Mouse (Mus musculus): ENCODE measurements at regions not wholly inside any gene's neighbourhood (a gene's known extent, or its start where the extent isn't known, plus 50 kb on each side); places are given as distances from the start of the nearest gene placed in this dataset.
"Not testable (repeated sequence)": the region's sequence is repeated elsewhere in the genome, so short reads cannot be mapped to it uniquely, and the experiment has no call there.

DNA sequence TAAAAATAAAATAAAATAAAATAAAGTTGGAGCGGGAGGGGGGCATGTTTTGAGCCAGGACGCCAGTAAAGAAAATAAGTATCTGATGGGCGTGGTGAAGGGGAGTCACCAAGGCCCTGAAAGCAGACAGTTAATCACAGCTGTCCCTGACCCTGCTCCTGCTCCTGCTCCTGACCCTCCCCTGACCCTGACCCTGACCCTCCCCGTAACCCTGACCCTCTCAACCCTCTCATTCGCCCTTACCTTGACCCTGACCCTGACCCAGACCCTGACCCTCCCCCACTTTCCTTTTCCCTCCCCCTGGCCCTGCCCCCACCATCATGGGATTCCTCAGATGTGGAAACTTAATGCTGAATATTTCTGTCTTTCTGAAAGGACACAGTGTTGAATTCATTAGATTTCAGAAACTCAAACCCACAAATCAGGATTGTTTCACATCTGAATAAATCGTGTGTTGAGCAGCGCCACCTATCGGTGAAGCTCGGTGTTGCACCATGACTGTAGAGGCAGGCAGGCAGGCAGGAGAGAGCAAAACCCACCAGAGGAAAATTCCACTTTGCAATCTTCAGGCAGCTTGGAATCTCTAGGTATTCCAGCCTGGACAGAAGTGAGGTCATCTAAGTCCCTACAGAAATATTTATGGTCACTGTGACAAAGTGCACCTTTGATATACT is 145.9 kb upstream of the Rhobtb1 start:
- no peak overlapping the region for H3K9ac ChIP-seq (ENCODE audit: low read length)
- no peaks in the 10 kb centered on the region for H3K36me3 ChIP-seq (ENCODE audit: control insufficient read depth, insufficient read depth, low read length)
- H3K4me1 ChIP-seq (replicated peaks; ENCODE audit: control insufficient read depth, insufficient read depth, low read length), result no peaks in the 10 kb centered on the region
- peak; percentile 88 for DNase-seq (ENCODE audit: low spot score)
- H3K9me3 ChIP-seq (ENCODE audit: control insufficient read depth, low read length), result no peaks in the 10 kb centered on the region
- no peak overlapping the region for H3K4me2 ChIP-seq (ENCODE audit: low read depth, low read length, severe bottlenecking)
- H3K27ac ChIP-seq (ENCODE audit: low read depth, low read length), result no peak overlapping the region
- H3K27me3 ChIP-seq (ENCODE audit: control insufficient read depth, insufficient read depth, low read length), result no peaks in the 10 kb centered on the region
- ATAC-seq (replicated peaks; ENCODE audit: low FRiP score), result peak; percentile 30; the same call in 1 of the 2 replicates
- no peak overlapping the region for H3K4me3 ChIP-seq (ENCODE audit: low read depth, low read length)
- WGBS, result 51% methylated on average over 9 of the region's 9 CpGs

DNA sequence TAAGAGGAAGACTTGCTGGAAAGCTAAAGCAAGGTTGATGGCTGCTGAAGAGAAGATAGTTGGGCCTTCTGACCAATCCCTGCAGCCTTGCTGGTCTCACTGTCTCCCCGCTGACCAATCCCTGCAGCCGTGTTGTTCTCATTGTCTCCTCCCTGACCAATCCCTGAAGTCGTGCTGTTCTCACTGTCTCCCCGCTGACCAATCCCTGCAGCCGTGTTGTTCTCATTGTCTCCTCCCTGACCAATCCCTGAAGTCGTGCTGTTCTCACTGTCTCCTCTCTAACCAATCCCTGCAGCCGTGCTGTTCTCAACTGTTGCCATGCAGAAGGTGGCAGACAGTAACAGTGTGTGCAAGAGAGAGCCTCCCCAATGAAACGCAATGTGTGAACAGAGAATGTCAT is 142.6 kb upstream of the Rhobtb1 start:
- H3K9me3 ChIP-seq (ENCODE audit: control insufficient read depth, low read length); H3K36me3 ChIP-seq (ENCODE audit: control insufficient read depth, insufficient read depth, low read length); H3K27me3 ChIP-seq (ENCODE audit: control insufficient read depth, insufficient read depth, low read length); DNase-seq (ENCODE audit: low spot score); H3K4me1 ChIP-seq (replicated peaks; ENCODE audit: control insufficient read depth, insufficient read depth, low read length); H3K9ac ChIP-seq (ENCODE audit: low read length); H3K4me3 ChIP-seq (ENCODE audit: low read depth, low read length); ATAC-seq (replicated peaks; ENCODE audit: low FRiP score); H3K4me2 ChIP-seq (ENCODE audit: low read depth, low read length, severe bottlenecking); H3K27ac ChIP-seq (ENCODE audit: low read depth, low read length): not testable (repeated sequence)
- WGBS, result 86% methylated on average over 8 of the region's 8 CpGs

DNA sequence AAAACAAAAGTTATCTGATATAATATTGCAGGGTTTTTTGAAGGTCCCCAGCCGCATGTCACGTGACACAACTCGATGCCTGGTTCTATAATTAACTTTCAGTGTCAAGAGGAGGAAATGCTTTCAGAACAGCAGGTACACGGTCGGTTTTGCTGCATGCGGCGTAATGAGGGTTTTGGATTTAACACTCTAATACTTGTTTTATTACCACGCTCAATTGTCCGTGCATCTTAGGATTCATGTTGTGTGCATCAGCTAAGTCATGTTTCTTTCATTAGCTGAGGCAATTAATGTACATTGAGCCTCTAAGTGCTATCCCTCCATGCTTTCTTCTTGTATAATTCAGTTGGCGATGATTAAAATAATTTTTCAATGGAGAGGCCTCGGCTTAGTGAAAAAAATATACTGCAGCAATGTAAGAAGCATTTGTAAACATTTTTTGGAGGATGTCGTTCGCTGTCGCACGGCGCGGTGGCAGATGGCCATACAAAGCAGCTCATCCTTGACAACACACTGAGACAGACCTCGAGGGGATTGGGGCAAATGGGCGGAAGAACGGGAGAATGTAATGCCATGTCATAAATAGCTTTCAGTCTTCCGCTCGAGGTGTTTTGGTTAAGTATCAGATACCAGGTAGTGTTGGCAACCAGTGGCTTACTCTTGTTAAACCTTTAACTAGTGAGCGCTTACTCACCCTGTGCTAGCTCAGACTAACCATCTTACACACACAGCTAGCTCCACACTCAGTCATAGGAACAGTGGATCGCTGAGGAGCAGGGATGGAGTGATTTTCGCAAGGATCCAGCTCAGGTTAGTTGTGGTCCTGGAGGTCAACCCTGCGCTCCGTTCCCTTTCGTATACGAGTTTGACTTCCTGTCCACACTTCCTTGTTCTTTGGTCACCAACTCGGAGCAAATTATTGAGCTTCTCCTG is 130.2 kb upstream of the Rhobtb1 start:
- Histone ChIP-seq H3K9ac (ENCODE audit: low read length) (no peak overlapping the region), H3K27me3 (ENCODE audit: control insufficient read depth, insufficient read depth, low read length) (no peaks in the 10 kb centered on the region), H3K36me3 (ENCODE audit: control insufficient read depth, insufficient read depth, low read length) (no peaks in the 10 kb centered on the region), H3K4me1 (replicated peaks; ENCODE audit: control insufficient read depth, insufficient read depth, low read length) (no peaks in the 10 kb centered on the region), H3K4me3 (ENCODE audit: low read depth, low read length) (no peak overlapping the region), H3K4me2 (ENCODE audit: low read depth, low read length, severe bottlenecking) (no peak overlapping the region), H3K9me3 (ENCODE audit: control insufficient read depth, low read length) (no peaks in the 10 kb centered on the region), H3K27ac (ENCODE audit: low read depth, low read length) (no peak overlapping the region)
- ATAC-seq (replicated peaks; ENCODE audit: low FRiP score) (no peak), DNase-seq (ENCODE audit: low spot score) (no peak)
- 87% methylated on average over 30 of the region's 30 CpGs for WGBS

DNA sequence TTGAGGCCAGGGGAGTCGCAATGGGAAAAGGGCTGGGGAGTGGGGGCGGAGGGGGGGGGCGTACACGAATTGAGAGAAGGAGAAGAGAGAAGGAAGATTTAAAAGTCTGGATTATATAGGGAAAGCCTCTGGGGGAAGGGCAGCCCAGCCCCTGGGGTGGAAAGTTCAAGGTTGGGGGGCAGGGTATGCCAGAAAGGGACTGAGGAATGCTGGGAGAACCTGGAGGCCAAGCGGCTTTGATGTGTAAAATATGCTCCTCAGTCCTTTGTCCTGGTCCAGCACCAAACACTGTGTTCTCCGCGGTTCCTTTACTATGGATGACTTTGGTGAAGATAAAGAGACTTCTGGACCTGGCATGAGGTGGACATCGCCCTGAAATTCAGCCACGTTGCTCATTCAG is 117.8 kb upstream of the Rhobtb1 start:
- 77% methylated on average over 9 of the region's 9 CpGs for WGBS
- H3K27me3 ChIP-seq (ENCODE audit: control insufficient read depth, insufficient read depth, low read length), result no peaks in the 10 kb centered on the region
- no peak for DNase-seq (ENCODE audit: low spot score)

DNA sequence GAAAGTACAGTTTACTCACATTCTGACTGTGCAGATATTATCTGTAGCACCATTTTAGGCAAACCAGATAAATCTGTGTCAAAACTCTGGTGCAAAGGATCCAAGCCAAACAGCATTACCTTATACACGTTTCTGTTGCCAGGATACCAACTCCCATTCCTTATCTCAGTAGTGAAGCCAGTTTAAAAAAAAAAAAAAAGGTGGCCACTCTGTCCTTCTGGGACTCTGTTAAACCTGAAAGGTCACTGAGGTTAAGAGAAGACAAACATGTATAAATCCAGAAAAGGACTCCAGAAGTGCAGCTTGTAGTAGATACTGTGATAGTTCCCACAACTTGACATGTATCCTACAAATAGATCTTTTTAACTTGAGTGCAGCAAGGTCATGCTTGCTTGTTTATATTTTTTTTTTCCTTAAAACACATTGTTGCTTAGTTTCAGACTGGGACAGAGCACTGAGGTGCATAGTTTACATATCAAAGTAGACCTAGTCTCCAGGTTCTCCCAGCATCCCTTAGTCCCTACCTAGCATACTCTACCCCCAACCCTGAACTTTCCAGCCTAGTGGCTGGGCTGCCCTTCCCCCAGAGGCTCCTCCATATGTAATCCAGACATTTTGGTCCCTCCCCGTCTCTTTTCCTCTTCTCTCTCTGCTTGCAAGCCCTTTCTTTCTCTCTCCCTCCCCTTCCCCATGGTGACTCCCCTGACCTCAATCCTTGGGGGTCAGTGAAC is 116.7 kb upstream of the Rhobtb1 start:
- Histone ChIP-seq H3K4me2 (ENCODE audit: low read depth, low read length, severe bottlenecking) (no peak overlapping the region), H3K9ac (ENCODE audit: low read length) (no peak overlapping the region), H3K27ac (ENCODE audit: low read depth, low read length) (no peak overlapping the region), H3K9me3 (ENCODE audit: control insufficient read depth, low read length) (no peaks in the 10 kb centered on the region; the same call in 1 of the 2 replicates), H3K4me1 (replicated peaks; ENCODE audit: control insufficient read depth, insufficient read depth, low read length) (no peaks in the 10 kb centered on the region), H3K36me3 (ENCODE audit: control insufficient read depth, insufficient read depth, low read length) (no peaks in the 10 kb centered on the region), H3K4me3 (ENCODE audit: low read depth, low read length) (no peak overlapping the region), H3K27me3 (ENCODE audit: control insufficient read depth, insufficient read depth, low read length) (no peaks in the 10 kb centered on the region)
- WGBS, result 61% methylated on average over 2 of the region's 2 CpGs
- no peak for DNase-seq (ENCODE audit: low spot score)
- ATAC-seq (replicated peaks; ENCODE audit: low FRiP score), result no peak

More for the DNA sequence above, 117.8 kb upstream of the Rhobtb1 start:
- H3K9me3 ChIP-seq (ENCODE audit: control insufficient read depth, low read length), result no peaks in the 10 kb centered on the region; the same call in 1 of the 2 replicates
- no peak overlapping the region for H3K4me2 ChIP-seq (ENCODE audit: low read depth, low read length, severe bottlenecking)
- no peak overlapping the region for H3K9ac ChIP-seq (ENCODE audit: low read length)
- no peaks in the 10 kb centered on the region for H3K4me1 ChIP-seq (replicated peaks; ENCODE audit: control insufficient read depth, insufficient read depth, low read length)
- no peaks in the 10 kb centered on the region for H3K36me3 ChIP-seq (ENCODE audit: control insufficient read depth, insufficient read depth, low read length)
- H3K4me3 ChIP-seq (ENCODE audit: low read depth, low read length), result no peak overlapping the region
- H3K27ac ChIP-seq (ENCODE audit: low read depth, low read length), result no peak overlapping the region
- no peak for ATAC-seq (replicated peaks; ENCODE audit: low FRiP score)

DNA sequence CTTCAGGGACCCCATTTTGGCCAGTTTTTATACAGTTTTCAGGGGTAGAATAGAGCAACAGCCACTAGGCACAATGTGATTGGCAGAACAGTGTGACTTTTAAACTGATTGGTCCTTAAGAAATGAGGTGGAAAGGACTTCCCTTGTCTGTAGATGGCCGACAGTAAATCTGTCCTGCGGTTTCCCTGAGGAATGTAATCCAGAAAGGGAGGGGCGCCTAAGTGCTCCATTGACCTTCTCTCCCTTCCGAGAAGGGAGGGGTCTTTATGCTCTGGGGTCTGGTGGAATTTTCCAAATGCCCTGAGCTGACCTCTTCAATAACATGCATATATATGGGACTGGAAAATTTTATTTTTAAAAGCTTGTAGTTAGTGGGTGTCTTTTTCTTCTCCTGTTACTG is 115.7 kb upstream of the Rhobtb1 start:
- H3K27ac ChIP-seq (ENCODE audit: low read depth, low read length); H3K4me2 ChIP-seq (ENCODE audit: low read depth, low read length, severe bottlenecking); DNase-seq (ENCODE audit: low spot score); H3K27me3 ChIP-seq (ENCODE audit: control insufficient read depth, insufficient read depth, low read length); H3K4me1 ChIP-seq (replicated peaks; ENCODE audit: control insufficient read depth, insufficient read depth, low read length); H3K36me3 ChIP-seq (ENCODE audit: control insufficient read depth, insufficient read depth, low read length); H3K4me3 ChIP-seq (ENCODE audit: low read depth, low read length); H3K9ac ChIP-seq (ENCODE audit: low read length); H3K9me3 ChIP-seq (ENCODE audit: control insufficient read depth, low read length); ATAC-seq (replicated peaks; ENCODE audit: low FRiP score): not testable (repeated sequence)
- 83% methylated on average over 4 of the region's 4 CpGs for WGBS

DNA sequence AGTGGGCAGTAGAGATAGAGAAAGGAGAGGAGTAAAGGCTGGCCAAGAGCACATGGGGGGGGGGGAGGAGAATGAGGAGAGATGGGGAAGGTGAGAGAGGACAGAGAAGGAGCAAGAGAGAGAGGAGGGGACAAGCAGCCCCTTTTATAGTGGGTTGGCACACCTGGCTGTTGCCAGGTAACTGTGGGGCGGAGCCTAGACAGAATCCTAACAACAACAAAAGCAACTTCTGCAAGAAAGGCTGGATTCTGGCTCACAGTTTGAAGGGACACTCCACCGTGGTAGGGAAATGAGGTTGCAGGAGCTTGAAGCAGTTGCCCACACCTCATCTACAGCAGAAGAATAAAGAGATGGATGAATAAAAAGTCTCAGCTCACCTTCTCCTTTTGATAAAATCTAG is 115.1 kb upstream of the Rhobtb1 start:
- 67% methylated on average over 2 of the region's 2 CpGs for WGBS

DNA sequence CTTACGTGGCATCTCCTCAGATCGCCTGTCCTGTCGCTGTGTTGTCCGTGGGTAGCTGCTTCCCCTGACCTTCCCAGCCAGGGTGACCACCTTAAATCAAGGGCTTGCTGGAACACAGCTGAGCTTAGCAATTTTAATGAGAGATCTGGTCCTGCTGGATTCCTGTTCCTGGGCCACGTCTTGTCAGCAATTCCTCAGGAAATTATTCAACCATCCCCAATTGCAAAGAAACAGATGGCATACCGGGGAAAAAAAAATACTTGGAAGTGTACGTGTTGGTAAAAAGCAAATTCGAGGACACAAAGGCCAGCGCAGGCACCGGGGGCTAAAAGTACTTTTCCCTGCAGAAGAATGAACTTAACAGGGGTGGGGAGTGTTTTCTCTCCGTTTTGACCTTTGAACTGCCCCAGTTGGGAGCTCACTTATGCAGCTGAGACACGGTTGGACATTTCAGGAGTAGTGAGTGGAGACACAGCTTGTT is 107.0 kb upstream of the Rhobtb1 start:
- H3K27me3 ChIP-seq (ENCODE audit: control insufficient read depth, insufficient read depth, low read length), result no peaks in the 10 kb centered on the region
- DNase-seq (ENCODE audit: low spot score) (peak; percentile 48), ATAC-seq (replicated peaks; ENCODE audit: low FRiP score) (no peak)
- 49% methylated on average over 12 of the region's 12 CpGs for WGBS
- no peaks in the 10 kb centered on the region for H3K36me3 ChIP-seq (ENCODE audit: control insufficient read depth, insufficient read depth, low read length)
- no peak overlapping the region for H3K9ac ChIP-seq (ENCODE audit: low read length)
- no peak overlapping the region for H3K4me2 ChIP-seq (ENCODE audit: low read depth, low read length, severe bottlenecking)
- H3K4me1 ChIP-seq (replicated peaks; ENCODE audit: control insufficient read depth, insufficient read depth, low read length), result no peaks in the 10 kb centered on the region
- H3K9me3 ChIP-seq (ENCODE audit: control insufficient read depth, low read length), result no peaks in the 10 kb centered on the region
- no peak overlapping the region for H3K27ac ChIP-seq (ENCODE audit: low read depth, low read length)
- H3K4me3 ChIP-seq (ENCODE audit: low read depth, low read length), result no peak overlapping the region

More for the DNA sequence above, 115.1 kb upstream of the Rhobtb1 start:
- H3K4me2 ChIP-seq (ENCODE audit: low read depth, low read length, severe bottlenecking), result no peak overlapping the region
- no peaks in the 10 kb centered on the region for H3K27me3 ChIP-seq (ENCODE audit: control insufficient read depth, insufficient read depth, low read length)
- no peak overlapping the region for H3K4me3 ChIP-seq (ENCODE audit: low read depth, low read length)
- no peaks in the 10 kb centered on the region; the same call in 1 of the 2 replicates for H3K9me3 ChIP-seq (ENCODE audit: control insufficient read depth, low read length)
- no peak overlapping the region for H3K9ac ChIP-seq (ENCODE audit: low read length)
- no peaks in the 10 kb centered on the region for H3K4me1 ChIP-seq (replicated peaks; ENCODE audit: control insufficient read depth, insufficient read depth, low read length)
- no peaks in the 10 kb centered on the region for H3K36me3 ChIP-seq (ENCODE audit: control insufficient read depth, insufficient read depth, low read length)
- DNase-seq (ENCODE audit: low spot score), result no peak
- ATAC-seq (replicated peaks; ENCODE audit: low FRiP score), result no peak
- no peak overlapping the region for H3K27ac ChIP-seq (ENCODE audit: low read depth, low read length)

Measured in forebrain, embryonic 11.5 days (tissue).